Mouse (Mus musculus) midbrain, embryonic 15.5 days (tissue): ENCODE measurements around the gene Fis1. TPM values are rescaled to one million over a fixed set of nuclear protein-coding genes. Genes with fewer than 3 reads are reported as not detected.

Experiments
- ATAC-seq: fragments of 200-750 bp; cut with Nextera tagmentation; replicated peaks from 2 replicates; pipeline ENCODE4 v1.8.0; 2017; ENCODE audit warnings: moderate TSS enrichment
- H3K27ac ChIP-seq: fragments of 300-500 bp; sonication (generic); 2 replicates; pipeline ENCODE4 v1.5.1; 2015; ENCODE audit warnings: mild to moderate bottlenecking, inconsistent platforms
- H3K27me3 ChIP-seq: fragments of 300-500 bp; sonication (generic); replicated peaks from 2 replicates; pipeline ENCODE4 v1.6.1; 2015; ENCODE audit warnings: inconsistent platforms
- H3K36me3 ChIP-seq: fragments of 300-500 bp; sonication (generic); replicated peaks from 2 replicates; pipeline ENCODE4 v1.6.1; 2015; ENCODE audit warnings: inconsistent platforms
- H3K4me1 ChIP-seq: fragments of 300-500 bp; sonication (generic); 2 replicates; pipeline ENCODE4 v1.6.1; 2015; ENCODE audit warnings: inconsistent platforms
- H3K4me2 ChIP-seq: fragments of 300-500 bp; sonication (generic); 2 replicates; pipeline ENCODE4 v1.6.1; 2015; ENCODE audit warnings: inconsistent platforms, mild to moderate bottlenecking, moderate library complexity
- H3K4me3 ChIP-seq: fragments of 300-500 bp; sonication (generic); 2 replicates; pipeline ENCODE4 v1.5.1; 2015; ENCODE audit warnings: mild to moderate bottlenecking, inconsistent platforms
- H3K9ac ChIP-seq: fragments of 300-500 bp; sonication (generic); 2 replicates; pipeline ENCODE4 v1.6.1; 2015; ENCODE audit warnings: mild to moderate bottlenecking, inconsistent platforms
- H3K9me3 ChIP-seq: fragments of 300-500 bp; sonication (generic); 2 replicates; pipeline ENCODE4 v1.6.1; 2016; ENCODE audit warnings: inconsistent platforms
- WGBS: fragments of 180-500 bp; shearing (Covaris S2); methylation state at CpG from one replicate; pipeline ENCODE4 v1.1.7; 2015; ENCODE audit warnings: mixed read lengths; 5-methylcytosine and 5-hydroxymethylcytosine counted together
- polyA plus RNA-seq: library from polyadenylated mRNA; unstranded; fragments of >200 nt; fragmentation: Nextera tagmentation; extraction: Ambion mirVana; gene quantifications from 2 replicates; pipeline ENCODE4 v1.2.1, GENCODE M21; 2015

Gene Fis1
- polyA plus RNA-seq, 1 experiment from 2014 or later, result 357 TPM

GRCm38 (mm10) chr5:136984828-136985227 is 31.8 kb downstream of the Fis1 start:
- WGBS, result 65% methylated on average over 14 of the region's 14 CpGs
- Histone ChIP-seq H3K27me3 (no peaks in the 10 kb centered on the region), H3K4me3 (no peak overlapping the region), H3K9ac (no peak overlapping the region), H3K4me2 (no peak overlapping the region), H3K27ac (no peak overlapping the region), H3K9me3 (no peaks in the 10 kb centered on the region), H3K4me1 (peaks cover 22% of the 10 kb centered on the region), H3K36me3 (peaks cover 6% of the 10 kb centered on the region)
- ATAC-seq, result no peak

DNA sequence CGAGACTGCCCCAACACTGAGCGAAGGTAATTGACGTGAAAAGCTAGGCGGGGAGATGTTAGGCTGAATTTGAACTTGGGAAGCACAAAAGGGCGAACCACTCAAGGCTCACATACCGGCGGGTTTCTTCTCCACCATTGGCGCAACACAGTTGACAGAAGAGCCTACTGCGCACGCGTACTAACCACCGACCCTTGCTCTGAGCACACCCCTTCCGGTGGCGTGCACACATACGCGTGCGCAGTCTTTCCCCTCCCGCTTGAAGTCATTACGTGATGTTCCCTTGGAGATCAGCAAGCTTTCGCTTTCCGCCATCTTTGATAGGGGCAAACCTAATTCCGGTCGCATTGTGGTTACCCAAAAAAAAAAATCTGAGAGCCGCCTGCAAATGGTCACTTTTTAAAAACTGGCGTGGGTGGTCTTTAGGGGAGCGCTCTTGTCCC is 33.6 kb downstream of the Fis1 start, which contains the start of gene Plod3:
Gene Plod3, plus strand, starts transcription at position 325 of the 443 bp plus-strand sequence.
- Histone ChIP-seq H3K4me2 (peak within 1 kb of the TSS; percentile 90), H3K27me3 (no peaks in the 10 kb centered on the region), H3K27ac (peak within 1 kb of the TSS; percentile 96), H3K4me1 (peaks cover 22% of the 10 kb centered on the region), H3K9ac (peak within 1 kb of the TSS; percentile 100), H3K9me3 (no peaks in the 10 kb centered on the region), H3K4me3 (peak within 1 kb of the TSS; percentile 98), H3K36me3 (peaks cover 25% of the 10 kb centered on the region)
- under 1% methylated on average over 26 of the region's 26 CpGs for WGBS
- ATAC-seq, result peak; percentile 92

GRCm38 (mm10) chr5:136987138-136987933 is 34.3 kb downstream of the Fis1 start:
- peak overlapping the region; percentile 96 for H3K27ac ChIP-seq
- H3K4me2 ChIP-seq, result peak overlapping the region; percentile 90
- H3K4me3 ChIP-seq, result peak overlapping the region; percentile 98
- H3K9ac ChIP-seq, result peak overlapping the region; percentile 100
- H3K9me3 ChIP-seq, result no peaks in the 10 kb centered on the region
- peaks cover 22% of the 10 kb centered on the region for H3K4me1 ChIP-seq
- H3K36me3 ChIP-seq, result peaks cover 31% of the 10 kb centered on the region
- under 1% methylated on average over 67 of the region's 67 CpGs for WGBS
- ATAC-seq, result peak; percentile 62
- no peaks in the 10 kb centered on the region for H3K27me3 ChIP-seq

GRCm38 (mm10) chr5:136987934-136988271 is 34.8 kb downstream of the Fis1 start, which contains the start of gene Znhit1:
Gene Znhit1, minus strand, starts transcription at chr5:136988021.
- H3K9ac ChIP-seq, result peak within 1 kb of the TSS; percentile 100
- H3K27ac ChIP-seq, result peak within 1 kb of the TSS; percentile 96
- no peaks in the 10 kb centered on the region for H3K9me3 ChIP-seq
- WGBS, result 4% methylated on average over 12 of the region's 12 CpGs
- H3K4me3 ChIP-seq, result peak within 1 kb of the TSS; percentile 98
- H3K4me1 ChIP-seq, result peaks cover 22% of the 10 kb centered on the region
- H3K36me3 ChIP-seq, result peaks cover 36% of the 10 kb centered on the region
- no peaks in the 10 kb centered on the region for H3K27me3 ChIP-seq
- H3K4me2 ChIP-seq, result peak within 1 kb of the TSS; percentile 90
- ATAC-seq, result 0 out of 2 replicates have a peak, but pooled peaks have one; percentile 4

DNA sequence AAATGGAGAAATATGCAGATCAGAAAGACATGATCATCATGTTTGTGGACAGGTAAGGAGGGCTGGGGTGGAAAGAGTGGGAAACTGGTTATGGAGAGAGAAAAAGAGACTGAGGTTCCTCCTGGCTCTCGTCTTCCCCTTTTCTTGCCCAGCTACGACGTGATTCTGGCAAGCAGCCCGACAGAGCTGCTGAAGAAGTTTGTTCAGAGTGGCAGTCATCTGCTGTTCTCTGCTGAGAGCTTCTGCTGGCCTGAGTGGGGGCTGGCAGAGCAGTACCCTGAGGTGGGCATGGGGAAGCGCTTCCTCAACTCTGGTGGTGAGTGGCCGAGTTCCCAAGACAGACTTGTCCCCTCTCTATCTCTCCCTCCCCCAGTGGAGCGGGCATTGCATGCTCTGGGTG is 35.3 kb downstream of the Fis1 start:
- H3K4me3 ChIP-seq, result peak overlapping the region; percentile 98
- H3K27ac ChIP-seq, result peak overlapping the region; percentile 96; the same call in 1 of the 2 replicates
- H3K36me3 ChIP-seq, result peaks cover 41% of the 10 kb centered on the region
- H3K4me2 ChIP-seq, result peak overlapping the region; percentile 90
- ATAC-seq, result no peak
- H3K9ac ChIP-seq, result peak overlapping the region; percentile 100
- WGBS, result 74% methylated on average over 7 of the region's 7 CpGs
- peaks cover 22% of the 10 kb centered on the region for H3K4me1 ChIP-seq
- no peaks in the 10 kb centered on the region for H3K9me3 ChIP-seq
- H3K27me3 ChIP-seq, result no peaks in the 10 kb centered on the region

- no peaks in the 10 kb centered on the region for H3K9me3 ChIP-seq
- no peaks in the 10 kb centered on the region for H3K27me3 ChIP-seq
- no peak for ATAC-seq
- no peak overlapping the region for H3K4me2 ChIP-seq
- H3K4me1 ChIP-seq, result peaks cover 22% of the 10 kb centered on the region
- peaks cover 50% of the 10 kb centered on the region for H3K36me3 ChIP-seq
- 91% methylated on average over 6 of the region's 6 CpGs for WGBS
- H3K9ac ChIP-seq, result no peak overlapping the region
- H3K27ac ChIP-seq, result no peak overlapping the region
- no peak overlapping the region for H3K4me3 ChIP-seq
Measured at GRCm38 (mm10) chr5:136989801-136990200, 36.7 kb downstream of the Fis1 start.

DNA sequence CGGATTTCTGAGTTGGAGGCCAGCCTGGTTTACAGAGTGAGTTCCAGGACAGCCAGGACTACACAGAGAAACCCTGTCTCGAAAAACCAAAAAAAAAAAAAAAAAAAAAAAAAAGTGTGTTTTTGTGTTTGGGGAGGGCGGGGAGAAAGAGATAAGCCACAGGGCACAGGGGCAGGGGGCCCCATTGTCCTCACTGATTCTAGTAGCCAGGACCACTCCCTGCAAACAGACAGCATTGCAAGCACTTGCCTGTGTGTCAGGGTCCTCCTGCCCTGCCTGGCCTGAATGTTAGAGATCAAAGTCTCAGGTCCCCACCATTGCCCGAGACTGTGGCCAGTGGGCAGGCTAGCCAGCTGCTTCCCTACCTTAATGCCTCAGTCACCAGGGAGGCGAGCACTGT is 46.4 kb downstream of the Fis1 start:
- Histone ChIP-seq H3K4me1 (no peaks in the 10 kb centered on the region), H3K9me3 (no peaks in the 10 kb centered on the region), H3K36me3 (peaks cover 11% of the 10 kb centered on the region), H3K4me3 (no peak overlapping the region), H3K27me3 (no peaks in the 10 kb centered on the region), H3K27ac (no peak overlapping the region), H3K9ac (no peak overlapping the region), H3K4me2 (no peak overlapping the region)
- WGBS, result 61% methylated on average over 5 of the region's 5 CpGs
- ATAC-seq, result no peak

DNA sequence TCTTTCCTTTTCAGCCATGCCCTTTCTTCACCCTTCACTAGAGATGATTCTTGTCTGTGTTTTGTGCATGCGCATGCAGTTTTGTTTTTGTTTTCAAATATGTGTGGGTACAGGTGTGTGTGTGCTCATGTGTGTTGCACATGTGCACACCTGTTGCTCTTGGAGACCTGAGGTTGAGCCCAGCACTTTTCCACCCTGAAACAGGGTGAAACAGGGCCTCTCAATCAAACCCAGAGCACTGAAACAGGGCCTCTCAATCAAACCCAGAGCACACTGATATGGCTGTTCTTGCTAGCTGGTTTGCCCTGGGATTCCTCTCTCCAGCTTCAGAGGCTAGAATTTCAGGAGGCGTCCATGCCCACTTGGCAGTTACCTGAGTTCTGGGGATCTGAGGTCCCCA is 47.5 kb downstream of the Fis1 start:
- Histone ChIP-seq H3K9me3 (no peaks in the 10 kb centered on the region), H3K36me3 (peaks cover 7% of the 10 kb centered on the region; the same call in 1 of the 2 replicates), H3K4me2 (no peak overlapping the region), H3K4me1 (no peaks in the 10 kb centered on the region), H3K4me3 (no peak overlapping the region), H3K27ac (no peak overlapping the region), H3K9ac (no peak overlapping the region), H3K27me3 (no peaks in the 10 kb centered on the region)
- ATAC-seq, result no peak
- WGBS, result 81% methylated on average over 2 of the region's 2 CpGs

- no peak overlapping the region for H3K27ac ChIP-seq
- no peaks in the 10 kb centered on the region; the same call in 1 of the 2 replicates for H3K27me3 ChIP-seq
- no peaks in the 10 kb centered on the region for H3K4me1 ChIP-seq
- H3K4me2 ChIP-seq, result no peak overlapping the region
- H3K36me3 ChIP-seq, result no peaks in the 10 kb centered on the region
- no peak overlapping the region for H3K9ac ChIP-seq
- 65% methylated on average over 8 of the region's 8 CpGs for WGBS
- no peaks in the 10 kb centered on the region for H3K9me3 ChIP-seq
- H3K4me3 ChIP-seq, result no peak overlapping the region
- ATAC-seq, result no peak
Measured at GRCm38 (mm10) chr5:137007276-137007675, 54.2 kb downstream of the Fis1 start.

- Histone ChIP-seq H3K27ac (no peak overlapping the region), H3K4me3 (no peak overlapping the region), H3K4me2 (no peak overlapping the region), H3K36me3 (no peaks in the 10 kb centered on the region), H3K4me1 (no peaks in the 10 kb centered on the region), H3K27me3 (no peaks in the 10 kb centered on the region; the same call in 1 of the 2 replicates), H3K9me3 (no peaks in the 10 kb centered on the region), H3K9ac (no peak overlapping the region)
- no peak for ATAC-seq
- WGBS, result 26% methylated on average over 3 of the region's 3 CpGs
Measured at GRCm38 (mm10) chr5:137009988-137010387, 56.9 kb downstream of the Fis1 start.

GRCm38 (mm10) chr5:137012401-137012950 is 59.4 kb downstream of the Fis1 start:
- Histone ChIP-seq H3K4me1 (no peaks in the 10 kb centered on the region), H3K9me3 (no peaks in the 10 kb centered on the region), H3K36me3 (no peaks in the 10 kb centered on the region), H3K27ac (no peak overlapping the region), H3K4me2 (no peak overlapping the region), H3K9ac (no peak overlapping the region), H3K27me3 (no peaks in the 10 kb centered on the region), H3K4me3 (no peak overlapping the region)
- ATAC-seq, result no peak
- WGBS, result 75% methylated on average over 15 of the region's 15 CpGs
